Mouse (Mus musculus): ENCODE measurements around the gene Srp14.

The Srp14 gene

DNA sequence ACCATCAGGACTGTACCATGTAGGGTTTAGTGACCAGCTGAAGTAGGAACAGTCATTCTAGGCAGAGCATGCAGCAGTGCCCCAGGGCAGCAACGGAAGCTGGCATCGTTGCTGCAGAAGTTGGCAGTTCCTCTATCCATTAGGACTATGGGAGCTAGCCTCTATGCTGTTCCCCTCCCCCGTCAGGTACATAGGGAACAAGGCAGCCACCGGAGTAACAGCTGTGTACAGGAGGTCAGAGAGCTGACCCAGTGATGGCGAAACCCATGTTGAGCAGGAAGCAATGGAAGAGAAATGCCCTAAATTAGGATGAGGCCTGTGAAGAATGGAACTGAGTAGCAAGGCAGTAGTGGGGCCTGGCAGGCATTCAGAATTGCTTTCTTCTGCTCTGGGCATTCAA lies 37.3 kb downstream of the Srp14 start:
- no peak for DNase-seq (ENCODE audit: low read depth)

DNA sequence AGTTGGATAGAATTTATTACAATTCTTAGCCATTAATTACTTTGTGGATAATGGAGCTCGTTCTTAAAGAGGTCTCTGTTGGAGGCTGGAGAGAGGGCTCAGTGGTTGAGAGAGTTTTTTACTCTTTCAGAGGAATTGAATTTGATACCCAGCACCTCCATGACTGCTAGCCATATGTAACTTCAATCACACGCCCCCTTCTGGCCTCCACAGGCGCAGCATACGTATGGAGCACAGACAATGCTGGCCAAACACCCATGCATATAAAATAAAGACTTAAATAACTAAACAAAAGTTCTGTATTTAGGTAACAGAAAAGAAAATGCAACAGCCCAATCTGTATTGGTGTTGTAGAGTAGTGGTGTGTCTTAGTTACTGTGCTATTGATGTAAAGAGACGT lies 47.9 kb downstream of the Srp14 start:
- DNase-seq (ENCODE audit: low read depth), result peak; percentile 29

GRCm38 (mm10) chr2:118430630-118431029 lies 48.9 kb downstream of the Srp14 start:
- DNase-seq (ENCODE audit: low read depth), result no peak

DNA sequence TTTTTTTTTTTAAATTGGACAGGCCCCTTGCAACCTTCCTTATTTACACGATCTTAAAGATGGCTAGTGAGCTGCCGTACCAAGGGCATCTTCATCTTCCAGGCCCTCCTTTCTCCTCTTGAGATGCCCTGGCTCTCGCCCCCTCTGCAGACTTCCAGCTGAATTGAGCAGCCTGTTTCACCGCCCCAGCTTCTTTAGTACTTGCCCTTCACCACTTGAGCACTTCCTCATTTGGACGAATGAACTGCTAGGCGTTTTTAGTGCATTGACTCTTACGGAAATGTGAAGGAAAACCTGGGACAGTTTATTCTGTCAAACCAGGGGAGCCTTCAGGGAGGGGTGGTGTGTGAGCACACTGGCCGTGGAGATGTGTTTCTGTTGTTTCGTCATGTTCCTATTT lies 50.2 kb downstream of the Srp14 start:
- no peak for DNase-seq (ENCODE audit: low read depth)

DNA sequence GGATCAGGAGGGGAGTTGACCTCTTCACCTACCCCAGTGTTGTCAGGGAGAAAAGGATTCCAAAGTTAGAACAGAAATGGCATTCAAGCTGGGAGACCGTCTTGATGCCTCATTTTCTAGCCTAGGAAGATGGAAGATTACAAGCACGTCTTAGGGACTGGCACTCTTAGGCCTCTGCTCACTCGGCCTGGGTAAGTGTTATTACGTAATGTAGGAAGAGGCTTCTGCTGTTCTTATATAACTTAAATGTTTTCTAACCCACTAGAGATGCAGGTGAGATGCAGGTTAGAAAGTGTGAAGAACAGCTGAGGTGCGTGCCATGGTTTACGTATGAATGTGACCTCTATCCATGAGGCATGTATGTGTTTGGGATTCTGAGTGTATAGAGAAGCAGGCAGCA lies 51.2 kb downstream of the Srp14 start:
- DNase-seq (ENCODE audit: low read depth), result no peak
